Mouse (Mus musculus) liver, embryonic 13.5 days (tissue): Measurements from ENCODE around the gene Rnf227. TPM values are rescaled to one million over a fixed set of nuclear protein-coding genes. Genes with fewer than 3 reads are reported as not detected.
"Not testable (repeated sequence)": the region's sequence is repeated elsewhere in the genome, so short reads cannot be mapped to it uniquely, and the experiment has no call there.

Source experiments
- ATAC-seq: fragments of 200-750 bp; cut with Nextera tagmentation; 2 replicates; pipeline ENCODE4 v1.8.0; 2017; ENCODE audit warnings: low read depth, mild to moderate bottlenecking, moderate number of reproducible peaks, moderate library complexity
- DNase-seq: peaks from one replicate; pipeline ENCODE4 v3.0.0; 2022
- H3K27ac ChIP-seq: fragments of 300-500 bp; sonication (generic); 2 replicates; pipeline ENCODE4 v1.5.1; 2015; ENCODE audit warnings: moderate library complexity, mild to moderate bottlenecking, inconsistent platforms
- H3K27me3 ChIP-seq: fragments of 300-500 bp; sonication (generic); 2 replicates; pipeline ENCODE4 v1.6.1; 2015; ENCODE audit warnings: mild to moderate bottlenecking, inconsistent platforms
- H3K36me3 ChIP-seq: fragments of 300-500 bp; sonication (generic); 2 replicates; pipeline ENCODE4 v1.6.1; 2015; ENCODE audit warnings: mild to moderate bottlenecking, inconsistent platforms
- H3K4me1 ChIP-seq: fragments of 300-500 bp; sonication (generic); replicated peaks from 2 replicates; pipeline ENCODE4 v1.6.1; 2015; ENCODE audit warnings: inconsistent platforms
- H3K4me2 ChIP-seq: fragments of 300-500 bp; sonication (generic); 2 replicates; pipeline ENCODE4 v1.6.1; 2015; ENCODE audit warnings: inconsistent platforms, mild to moderate bottlenecking, moderate library complexity
- H3K4me3 ChIP-seq: fragments of 300-500 bp; sonication (generic); replicated peaks from 2 replicates; pipeline ENCODE4 v1.5.1; 2015; ENCODE audit warnings: mild to moderate bottlenecking, inconsistent platforms
- H3K9ac ChIP-seq: fragments of 300-500 bp; sonication (generic); 2 replicates; pipeline ENCODE4 v1.6.1; 2015; ENCODE audit warnings: mild to moderate bottlenecking, inconsistent platforms
- H3K9me3 ChIP-seq: fragments of 300-500 bp; sonication (generic); replicated peaks from 2 replicates; pipeline ENCODE4 v1.6.1; 2016; ENCODE audit warnings: inconsistent platforms
- WGBS: fragments of 180-500 bp; shearing (Covaris S2); methylation state at CpG from one replicate; pipeline ENCODE4 v1.1.7; 2015; ENCODE audit not compliant: insufficient replicate concordance; 5-methylcytosine and 5-hydroxymethylcytosine counted together
- polyA plus RNA-seq: library from polyadenylated mRNA; unstranded; fragments of >200 nt; fragmentation: Nextera tagmentation; extraction: Ambion mirVana; gene quantifications from 2 replicates; pipeline ENCODE4 v1.2.1, GENCODE M21; 2015

The Rnf227 gene
- 0.92 and 1.1 TPM in 2 replicates for polyA plus RNA-seq

GRCm38 (mm10) chr11:69340161-69341131, at the start of gene Rnf227:
TSS of gene Rnf227 (plus strand) at chr11:69340461.
- Histone ChIP-seq H3K27me3 (peaks cover 70% of the 10 kb centered on the region), H3K9ac (peak within 1 kb of the TSS; percentile 59), H3K36me3 (peaks cover 7% of the 10 kb centered on the region; the same call in 1 of the 2 replicates), H3K4me3 (peak within 1 kb of the TSS; percentile 60), H3K4me2 (peak within 1 kb of the TSS; percentile 79), H3K27ac (no peak within 1 kb of the TSS), H3K9me3 (no peaks in the 10 kb centered on the region), H3K4me1 (peaks cover 15% of the 10 kb centered on the region)
- 3% methylated on average over 99 of the region's 99 CpGs for WGBS
- DNase-seq, result peak; percentile 16
- peak; percentile 45 for ATAC-seq

GRCm38 (mm10) chr11:69291111-69291510, 49.1 kb upstream of the Rnf227 start:
- Histone ChIP-seq H3K4me1 (peaks cover 7% of the 10 kb centered on the region; the same call in 1 of the 2 replicates), H3K27ac (no peak overlapping the region), H3K9ac (no peak overlapping the region), H3K9me3 (no peaks in the 10 kb centered on the region), H3K4me3 (no peak overlapping the region), H3K4me2 (no peak overlapping the region), H3K27me3 (no peaks in the 10 kb centered on the region), H3K36me3 (no peaks in the 10 kb centered on the region)
- 27% methylated on average over 5 of the region's 5 CpGs for WGBS
- no peak for DNase-seq
- no peak for ATAC-seq

- H3K27ac ChIP-seq, result no peak overlapping the region
- H3K36me3 ChIP-seq, result peaks cover 9% of the 10 kb centered on the region; the same call in 1 of the 2 replicates
- H3K27me3 ChIP-seq, result no peaks in the 10 kb centered on the region
- 64% methylated on average over 3 of the region's 3 CpGs for WGBS
- H3K4me2 ChIP-seq, result no peak overlapping the region
- H3K9me3 ChIP-seq, result no peaks in the 10 kb centered on the region
- DNase-seq (no peak), ATAC-seq (no peak)
- H3K4me1 ChIP-seq, result peaks cover 7% of the 10 kb centered on the region; the same call in 1 of the 2 replicates
- H3K4me3 ChIP-seq, result no peak overlapping the region
- H3K9ac ChIP-seq, result no peak overlapping the region
These were observed 45.0 kb upstream of the Rnf227 start for GRCm38 (mm10) chr11:69295286-69295685.

- no peak overlapping the region for H3K27ac ChIP-seq
- DNase-seq (no peak), ATAC-seq (no peak)
- no peaks in the 10 kb centered on the region for H3K27me3 ChIP-seq
- 78% methylated on average over 2 of the region's 2 CpGs for WGBS
- no peak overlapping the region for H3K4me2 ChIP-seq
- H3K4me3 ChIP-seq, result no peak overlapping the region
- 0 out of 2 replicates have a peak, but pooled peaks cover 4% of the 10 kb centered on the region for H3K4me1 ChIP-seq
- H3K9me3 ChIP-seq, result no peaks in the 10 kb centered on the region
- H3K36me3 ChIP-seq, result peaks cover 27% of the 10 kb centered on the region
- no peak overlapping the region for H3K9ac ChIP-seq
These were observed 42.5 kb upstream of the Rnf227 start for GRCm38 (mm10) chr11:69297799-69298198.

- no peaks in the 10 kb centered on the region for H3K9me3 ChIP-seq
- no peak overlapping the region for H3K9ac ChIP-seq
- no peak overlapping the region for H3K4me2 ChIP-seq
- H3K27me3 ChIP-seq, result no peaks in the 10 kb centered on the region
- no peak for ATAC-seq
- 73% methylated on average over 7 of the region's 7 CpGs for WGBS
- H3K4me3 ChIP-seq, result no peak overlapping the region
- H3K36me3 ChIP-seq, result peaks cover 31% of the 10 kb centered on the region
- H3K4me1 ChIP-seq, result 0 out of 2 replicates have a peak, but pooled peaks cover 4% of the 10 kb centered on the region
- no peak for DNase-seq
- no peak overlapping the region for H3K27ac ChIP-seq
These were observed 42.0 kb upstream of the Rnf227 start for GRCm38 (mm10) chr11:69298231-69298630.

- H3K4me1 ChIP-seq, result peaks cover 12% of the 10 kb centered on the region
- ATAC-seq (no peak), DNase-seq (no peak)
- no peak overlapping the region for H3K4me2 ChIP-seq
- 77% methylated on average over 7 of the region's 7 CpGs for WGBS
- H3K27ac ChIP-seq, result no peak overlapping the region
- no peak overlapping the region for H3K9ac ChIP-seq
- no peak overlapping the region for H3K4me3 ChIP-seq
- H3K36me3 ChIP-seq, result peaks cover 66% of the 10 kb centered on the region
- no peaks in the 10 kb centered on the region for H3K27me3 ChIP-seq
- no peaks in the 10 kb centered on the region for H3K9me3 ChIP-seq
These were observed 37.4 kb upstream of the Rnf227 start for GRCm38 (mm10) chr11:69302817-69303216.

- no peak overlapping the region for H3K4me3 ChIP-seq
- no peak overlapping the region for H3K4me2 ChIP-seq
- WGBS, result 84% methylated on average over 9 of the region's 9 CpGs
- H3K9ac ChIP-seq, result no peak overlapping the region
- no peak for DNase-seq
- no peaks in the 10 kb centered on the region for H3K9me3 ChIP-seq
- no peak for ATAC-seq
- no peaks in the 10 kb centered on the region for H3K27me3 ChIP-seq
- H3K4me1 ChIP-seq, result peaks cover 12% of the 10 kb centered on the region
- H3K27ac ChIP-seq, result no peak overlapping the region
- peaks cover 81% of the 10 kb centered on the region for H3K36me3 ChIP-seq
These were observed 35.0 kb upstream of the Rnf227 start for GRCm38 (mm10) chr11:69305291-69305690.

- no peaks in the 10 kb centered on the region for H3K9me3 ChIP-seq
- no peak overlapping the region for H3K9ac ChIP-seq
- no peak for DNase-seq
- H3K36me3 ChIP-seq, result peaks cover 85% of the 10 kb centered on the region
- H3K4me1 ChIP-seq, result peaks cover 12% of the 10 kb centered on the region
- 65% methylated on average over 2 of the region's 2 CpGs for WGBS
- no peaks in the 10 kb centered on the region for H3K27me3 ChIP-seq
- no peak for ATAC-seq
- no peak overlapping the region for H3K4me2 ChIP-seq
- no peak overlapping the region for H3K4me3 ChIP-seq
- H3K27ac ChIP-seq, result no peak overlapping the region
These were observed 34.2 kb upstream of the Rnf227 start for GRCm38 (mm10) chr11:69306039-69306438.

GRCm38 (mm10) chr11:69311266-69311665, 29.0 kb upstream of the Rnf227 start:
- H3K36me3 ChIP-seq, result peaks cover 71% of the 10 kb centered on the region
- no peaks in the 10 kb centered on the region for H3K9me3 ChIP-seq
- ATAC-seq, result no peak
- H3K27ac ChIP-seq, result no peak overlapping the region
- H3K4me2 ChIP-seq, result no peak overlapping the region
- no peak overlapping the region for H3K4me3 ChIP-seq
- 88% methylated on average over 7 of the region's 7 CpGs for WGBS
- no peak overlapping the region for H3K9ac ChIP-seq
- H3K4me1 ChIP-seq, result peaks cover 8% of the 10 kb centered on the region
- DNase-seq, result no peak
- no peaks in the 10 kb centered on the region for H3K27me3 ChIP-seq

- WGBS, result 85% methylated on average over 6 of the region's 6 CpGs
- peaks cover 51% of the 10 kb centered on the region for H3K36me3 ChIP-seq
- no peak overlapping the region for H3K4me3 ChIP-seq
- H3K9me3 ChIP-seq, result no peaks in the 10 kb centered on the region
- peaks cover 10% of the 10 kb centered on the region; the same call in 1 of the 2 replicates for H3K4me1 ChIP-seq
- H3K27ac ChIP-seq, result no peak overlapping the region
- no peak overlapping the region for H3K4me2 ChIP-seq
- H3K9ac ChIP-seq, result no peak overlapping the region
- no peak for DNase-seq
- no peaks in the 10 kb centered on the region for H3K27me3 ChIP-seq
- ATAC-seq, result no peak
These were observed 23.9 kb upstream of the Rnf227 start for GRCm38 (mm10) chr11:69316361-69316760.

- not testable (repeated sequence) for H3K27me3 ChIP-seq, H3K27ac ChIP-seq, H3K9ac ChIP-seq, DNase-seq, ATAC-seq, H3K4me2 ChIP-seq, H3K4me3 ChIP-seq, H3K9me3 ChIP-seq
- Histone ChIP-seq H3K4me1 (peaks cover 26% of the 10 kb centered on the region), H3K36me3 (peaks cover 47% of the 10 kb centered on the region)
- WGBS, result 73% methylated on average over 3 of the region's 3 CpGs
These were observed 22.3 kb upstream of the Rnf227 start for GRCm38 (mm10) chr11:69318000-69318399.
